Mouse (Mus musculus): ENCODE measurements around the gene Odf3. TPM values are rescaled to one million over a fixed set of nuclear protein-coding genes. Genes with fewer than 3 reads are reported as not detected.
"Not testable (repeated sequence)": the region's sequence is repeated elsewhere in the genome, so short reads cannot be mapped to it uniquely, and the experiment has no call there.

Odf3 gene
- polyA plus RNA-seq, 1 experiment from 2014 or later: not detected

GRCm38 (mm10) chr7:140880865-140881515 is 33.4 kb downstream of the Odf3 start:
- no peak for DNase-seq (ENCODE audit: low spot score)

- peak; percentile 94 for DNase-seq (ENCODE audit: low spot score)
Observed at GRCm38 (mm10) chr7:140881696-140882468, 34.3 kb downstream of the Odf3 start, which contains the start of the genes Psmd13 and Sirt3. Gene Psmd13 (plus strand): TSS chr7:140881968. Gene Sirt3 (minus strand): TSS chr7:140882309.

- no peak for DNase-seq (ENCODE audit: low spot score)
Observed at GRCm38 (mm10) chr7:140882469-140882803, 34.8 kb downstream of the Odf3 start.

GRCm38 (mm10) chr7:140890636-140891035 is 43.0 kb downstream of the Odf3 start:
- DNase-seq (ENCODE audit: low spot score): not testable (repeated sequence)

GRCm38 (mm10) chr7:140894031-140894430 is 46.4 kb downstream of the Odf3 start:
- DNase-seq (ENCODE audit: low spot score): no peak

GRCm38 (mm10) chr7:140894611-140895010 is 47.0 kb downstream of the Odf3 start:
- DNase-seq (ENCODE audit: low spot score): no peak

GRCm38 (mm10) chr7:140897863-140898262 is 50.3 kb downstream of the Odf3 start:
- no peak for DNase-seq (ENCODE audit: low spot score)

- DNase-seq (ENCODE audit: low spot score): no peak
Observed at GRCm38 (mm10) chr7:140899121-140899520, 51.5 kb downstream of the Odf3 start.

GRCm38 (mm10) chr7:140900220-140900619 is 52.6 kb downstream of the Odf3 start, which contains the start of gene Cox8b:
Gene Cox8b (minus strand): TSS chr7:140900446.
- DNase-seq (ENCODE audit: low spot score): no peak

Other genes with a start within 250 kb of the Odf3 start
- gene Olfr46, start 246.5 kb upstream of the Odf3 start, polyA plus RNA-seq (2015; fragmentation: Nextera tagmentation; extraction: Ambion mirVana): not detected in 2 replicates
- gene Olfr61, start 218.8 kb upstream of the Odf3 start, polyA plus RNA-seq (2015; fragmentation: Nextera tagmentation; extraction: Ambion mirVana): not detected in 2 replicates
- gene Olfr53, start 201.4 kb upstream of the Odf3 start, polyA plus RNA-seq (2015; fragmentation: Nextera tagmentation; extraction: Ambion mirVana): not detected in 2 replicates
- gene Olfr539, start 187.9 kb upstream of the Odf3 start, polyA plus RNA-seq (2015; fragmentation: Nextera tagmentation; extraction: Ambion mirVana): not detected in 2 replicates
- gene Olfr45, start 165.9 kb upstream of the Odf3 start, polyA plus RNA-seq (2015; fragmentation: Nextera tagmentation; extraction: Ambion mirVana): not detected in 2 replicates
- gene Olfr541, start 150.5 kb upstream of the Odf3 start, polyA plus RNA-seq (2015; fragmentation: Nextera tagmentation; extraction: Ambion mirVana): not detected in 2 replicates
- 0.13 and 0.18 TPM in 2 replicates for gene Cyp2e1, start 84.1 kb upstream of the Odf3 start, polyA plus RNA-seq (2015; fragmentation: Nextera tagmentation; extraction: Ambion mirVana)
- gene Syce1, start 60.0 kb upstream of the Odf3 start, polyA plus RNA-seq (2015; fragmentation: Nextera tagmentation; extraction: Ambion mirVana): 0.61 and 0.84 TPM in 2 replicates
- gene Zfp941, start 25.6 kb upstream of the Odf3 start, polyA plus RNA-seq (2015; fragmentation: Nextera tagmentation; extraction: Ambion mirVana): 0.49 and 0.57 TPM in 2 replicates
- gene Urah, start 12.8 kb upstream of the Odf3 start, polyA plus RNA-seq (2015; fragmentation: Nextera tagmentation; extraction: Ambion mirVana): 3.6 and 4.0 TPM in 2 replicates
- gene Scgb1c1, start 2.3 kb upstream of the Odf3 start, polyA plus RNA-seq (2015; fragmentation: Nextera tagmentation; extraction: Ambion mirVana): 2.0 and 2.2 TPM in 2 replicates
- gene Gm45785, start 8.5 kb downstream of the Odf3 start, polyA plus RNA-seq (2015; fragmentation: Nextera tagmentation; extraction: Ambion mirVana): not detected in 2 replicates
- 70.6 and 78.5 TPM in 2 replicates for gene Ric8a, start 9.2 kb downstream of the Odf3 start, polyA plus RNA-seq (2015; fragmentation: Nextera tagmentation; extraction: Ambion mirVana)
- 42.8 and 52.4 TPM in 2 replicates for gene Bet1l, start 9.8 kb downstream of the Odf3 start, polyA plus RNA-seq (2015; fragmentation: Nextera tagmentation; extraction: Ambion mirVana)
- gene Psmd13, start 34.2 kb downstream of the Odf3 start, polyA plus RNA-seq (2015; fragmentation: Nextera tagmentation; extraction: Ambion mirVana): 274 and 296 TPM in 2 replicates
- gene Sirt3, start 34.5 kb downstream of the Odf3 start, polyA plus RNA-seq (2015; fragmentation: Nextera tagmentation; extraction: Ambion mirVana): 17.5 and 19.4 TPM in 2 replicates
- gene Cox8b, start 52.6 kb downstream of the Odf3 start, polyA plus RNA-seq (2015; fragmentation: Nextera tagmentation; extraction: Ambion mirVana): 1.9 and 3.2 TPM in 2 replicates
- gene Nlrp6, start 73.1 kb downstream of the Odf3 start, polyA plus RNA-seq (2015; fragmentation: Nextera tagmentation; extraction: Ambion mirVana): 0.74 and 0.81 TPM in 2 replicates
- gene Pgghg, start 93.6 kb downstream of the Odf3 start, polyA plus RNA-seq (2015; fragmentation: Nextera tagmentation; extraction: Ambion mirVana): 15.5 and 18.6 TPM in 2 replicates
- 0.39 and 0.63 TPM in 2 replicates for gene Ifitm5, start 102.5 kb downstream of the Odf3 start, polyA plus RNA-seq (2015; fragmentation: Nextera tagmentation; extraction: Ambion mirVana)
- not detected in 2 replicates for gene Gm45717, start 108.1 kb downstream of the Odf3 start, polyA plus RNA-seq (2015; fragmentation: Nextera tagmentation; extraction: Ambion mirVana)
- gene Ifitm2, start 108.2 kb downstream of the Odf3 start, polyA plus RNA-seq (2015; fragmentation: Nextera tagmentation; extraction: Ambion mirVana): 443 and 459 TPM in 2 replicates
- 109 and 131 TPM in 2 replicates for gene Ifitm1, start 119.4 kb downstream of the Odf3 start, polyA plus RNA-seq (2015; fragmentation: Nextera tagmentation; extraction: Ambion mirVana)
- gene Ifitm3, start 163.0 kb downstream of the Odf3 start, polyA plus RNA-seq (2015; fragmentation: Nextera tagmentation; extraction: Ambion mirVana): 987 and 1,033 TPM in 2 replicates
- gene Ifitm6, start 170.1 kb downstream of the Odf3 start, polyA plus RNA-seq (2015; fragmentation: Nextera tagmentation; extraction: Ambion mirVana): 0.73 and 0.95 TPM in 2 replicates
- not detected in 2 replicates for gene Gm17387, start 181.3 kb downstream of the Odf3 start, polyA plus RNA-seq (2015; fragmentation: Nextera tagmentation; extraction: Ambion mirVana)
- 2.0 and 2.5 TPM in 2 replicates for gene B4galnt4, start 213.3 kb downstream of the Odf3 start, polyA plus RNA-seq (2015; fragmentation: Nextera tagmentation; extraction: Ambion mirVana)
- gene Pkp3, start 230.4 kb downstream of the Odf3 start, polyA plus RNA-seq (2015; fragmentation: Nextera tagmentation; extraction: Ambion mirVana): 45.1 and 47.8 TPM in 2 replicates